Mouse (Mus musculus): Measurements from ENCODE around the gene Gpr85.

The Gpr85 gene

GRCm38 (mm10) chr6:13816661-13817060 is 23.1 kb downstream of the Gpr85 start:
- in situ Hi-C loops (cut with MseI, MboI): no loop called here

DNA sequence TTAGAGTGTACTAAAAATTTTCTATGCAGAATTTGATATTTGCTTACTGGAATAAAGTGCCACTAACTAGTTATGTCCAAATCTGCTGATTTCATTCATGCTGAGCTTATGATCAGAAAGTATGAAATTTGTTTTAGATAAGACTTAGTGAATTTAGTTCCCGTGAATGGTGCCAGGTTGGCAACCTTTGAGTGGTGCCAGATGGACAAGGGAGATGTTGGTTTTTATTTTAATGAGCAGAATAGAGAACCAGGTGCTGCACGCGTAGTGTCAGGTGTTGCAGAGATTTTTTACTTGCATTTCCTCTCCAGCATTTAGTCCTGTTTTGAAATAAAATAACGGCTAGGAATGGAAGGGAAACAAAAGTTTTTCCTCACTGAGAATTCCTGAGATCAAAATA is 27.6 kb downstream of the Gpr85 start:
- in situ Hi-C loops (cut with MseI, MboI): no loop called here

DNA sequence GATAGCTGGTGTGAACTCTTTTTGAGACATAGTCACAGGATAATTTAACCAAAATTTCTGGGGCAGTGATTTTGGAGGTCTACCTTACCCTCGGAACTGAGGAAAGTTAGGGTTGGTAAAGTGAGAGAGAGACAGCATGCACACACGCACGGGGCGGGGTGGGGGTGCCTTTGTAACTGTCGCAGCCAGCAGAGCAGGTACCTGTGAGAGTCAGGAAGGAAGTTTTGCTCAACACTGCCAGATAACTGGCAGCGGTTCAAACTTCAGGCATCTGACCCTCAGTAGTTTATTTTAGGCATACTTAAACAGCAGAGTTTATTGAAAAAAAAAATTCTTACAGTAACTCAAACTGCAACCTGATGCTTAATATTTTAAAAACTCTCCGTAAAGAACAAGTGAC is 39.7 kb downstream of the Gpr85 start:
- in situ Hi-C loops (cut with MseI, MboI): no loop called here

GRCm38 (mm10) chr6:13797389-13797788 is 42.4 kb downstream of the Gpr85 start:
- in situ Hi-C loops (cut with MseI, MboI): no loop called here

All from mouse trophoblast stem cell (cell line).